Mouse (Mus musculus): Measurements from ENCODE around the gene Abcc8. TPM values are rescaled to one million over a fixed set of nuclear protein-coding genes. Genes with fewer than 3 reads are reported as not detected.

Abcc8 gene
- total RNA-seq, 1 experiment = 0.62 TPM

- in situ Hi-C loops (cut with MboI; ENCODE audit: low sequenced_read_pairs in 2 of 2, unreplicated experiment in 2 of 2) = no loop called here
- TF ChIP-seq MAFK (IDR thresholded peaks at IDR 0.05; ENCODE audit: insufficient read depth, low read depth, low read length) (no peak), CHD2 (IDR thresholded peaks at IDR 0.05; ENCODE audit: low read depth, low read length) (no peak), HCFC1 (IDR thresholded peaks at IDR 0.05; ENCODE audit: borderline replicate concordance, insufficient read depth, low read length) (no peak), ZC3H11A (IDR thresholded peaks at IDR 0.05; ENCODE audit: borderline replicate concordance, low read depth, low read length) (no peak), ZNF384 (IDR thresholded peaks at IDR 0.05; ENCODE audit: low read depth, low read length) (no peak)
- Histone ChIP-seq H3K9ac (ENCODE audit: insufficient read depth, low read depth, low read length, poor library complexity, severe bottlenecking) (no peak overlapping the region), H3K27ac (ENCODE audit: insufficient read depth, low read depth, low read length, poor library complexity, severe bottlenecking) (no peak overlapping the region), H3K4me1 (ENCODE audit: control insufficient read depth in 2 of 2, insufficient read depth in 2 of 2, low read length in 2 of 2, poor library complexity in 1 of 2) (no peaks in the 10 kb centered on the region), H3K4me3 (ENCODE audit: insufficient read depth in 1 of 2, low read depth in 1 of 2, low read length in 2 of 2, poor library complexity in 1 of 2, severe bottlenecking in 1 of 2) (no peak overlapping the region), H3K9me3 (ENCODE audit: control insufficient read depth, insufficient read depth, low read depth, low read length) (no peaks in the 10 kb centered on the region), H3K36me3 (ENCODE audit: control insufficient read depth, insufficient read depth, low read length, poor library complexity, severe bottlenecking) (no peaks in the 10 kb centered on the region)
- no peak for DNase-seq (ENCODE audit: low read depth, low spot score)
Measured at GRCm38 (mm10) chr7:46132229-46132628, 47.6 kb downstream of the Abcc8 start.

- DNase-seq (ENCODE audit: low read depth, low spot score) = no peak
- TF ChIP-seq ZC3H11A (IDR thresholded peaks at IDR 0.05; ENCODE audit: borderline replicate concordance, low read depth, low read length) = no peak
- TF ChIP-seq HCFC1 (IDR thresholded peaks at IDR 0.05; ENCODE audit: borderline replicate concordance, insufficient read depth, low read length) = no peak
- TF ChIP-seq MAFK (IDR thresholded peaks at IDR 0.05; ENCODE audit: insufficient read depth, low read depth, low read length) = no peak
- TF ChIP-seq CHD2 (IDR thresholded peaks at IDR 0.05; ENCODE audit: low read depth, low read length) = no peak
- no peak for TF ChIP-seq ZNF384 (IDR thresholded peaks at IDR 0.05; ENCODE audit: low read depth, low read length)
- H3K9ac ChIP-seq (ENCODE audit: insufficient read depth, low read depth, low read length, poor library complexity, severe bottlenecking) = no peak overlapping the region
Measured at GRCm38 (mm10) chr7:46131806-46132205, 48.0 kb downstream of the Abcc8 start.

GRCm38 (mm10) chr7:46131266-46131665, 48.6 kb downstream of the Abcc8 start:
- Histone ChIP-seq H3K9me3 (ENCODE audit: control insufficient read depth, insufficient read depth, low read depth, low read length) (no peaks in the 10 kb centered on the region), H3K36me3 (ENCODE audit: control insufficient read depth, insufficient read depth, low read length, poor library complexity, severe bottlenecking) (no peaks in the 10 kb centered on the region), H3K4me3 (ENCODE audit: insufficient read depth in 1 of 2, low read depth in 1 of 2, low read length in 2 of 2, poor library complexity in 1 of 2, severe bottlenecking in 1 of 2) (no peak overlapping the region), H3K4me1 (ENCODE audit: control insufficient read depth in 2 of 2, insufficient read depth in 2 of 2, low read length in 2 of 2, poor library complexity in 1 of 2) (no peaks in the 10 kb centered on the region), H3K9ac (ENCODE audit: insufficient read depth, low read depth, low read length, poor library complexity, severe bottlenecking) (no peak overlapping the region), H3K27ac (ENCODE audit: insufficient read depth, low read depth, low read length, poor library complexity, severe bottlenecking) (no peak overlapping the region)
- no peak for DNase-seq (ENCODE audit: low read depth, low spot score)
- TF ChIP-seq ZNF384 (IDR thresholded peaks at IDR 0.05; ENCODE audit: low read depth, low read length) = no peak
- TF ChIP-seq ZC3H11A (IDR thresholded peaks at IDR 0.05; ENCODE audit: borderline replicate concordance, low read depth, low read length) = no peak
- no peak for TF ChIP-seq HCFC1 (IDR thresholded peaks at IDR 0.05; ENCODE audit: borderline replicate concordance, insufficient read depth, low read length)
- TF ChIP-seq MAFK (IDR thresholded peaks at IDR 0.05; ENCODE audit: insufficient read depth, low read depth, low read length) = no peak
- TF ChIP-seq CHD2 (IDR thresholded peaks at IDR 0.05; ENCODE audit: low read depth, low read length) = no peak
- in situ Hi-C loops (cut with MboI; ENCODE audit: low sequenced_read_pairs in 2 of 2, unreplicated experiment in 2 of 2) = no loop called here

More at GRCm38 (mm10) chr7:46131806-46132205, 48.0 kb downstream of the Abcc8 start:
- Histone ChIP-seq H3K9me3 (ENCODE audit: control insufficient read depth, insufficient read depth, low read depth, low read length) (no peaks in the 10 kb centered on the region), H3K4me3 (ENCODE audit: insufficient read depth in 1 of 2, low read depth in 1 of 2, low read length in 2 of 2, poor library complexity in 1 of 2, severe bottlenecking in 1 of 2) (no peak overlapping the region), H3K4me1 (ENCODE audit: control insufficient read depth in 2 of 2, insufficient read depth in 2 of 2, low read length in 2 of 2, poor library complexity in 1 of 2) (no peaks in the 10 kb centered on the region), H3K36me3 (ENCODE audit: control insufficient read depth, insufficient read depth, low read length, poor library complexity, severe bottlenecking) (no peaks in the 10 kb centered on the region), H3K27ac (ENCODE audit: insufficient read depth, low read depth, low read length, poor library complexity, severe bottlenecking) (no peak overlapping the region)
- in situ Hi-C loops (cut with MboI; ENCODE audit: low sequenced_read_pairs in 2 of 2, unreplicated experiment in 2 of 2) = no loop called here

GRCm38 (mm10) chr7:46130723-46131122, 49.1 kb downstream of the Abcc8 start:
- TF ChIP-seq ZC3H11A (IDR thresholded peaks at IDR 0.05; ENCODE audit: borderline replicate concordance, low read depth, low read length) (no peak), MAFK (IDR thresholded peaks at IDR 0.05; ENCODE audit: insufficient read depth, low read depth, low read length) (no peak), ZNF384 (IDR thresholded peaks at IDR 0.05; ENCODE audit: low read depth, low read length) (no peak), HCFC1 (IDR thresholded peaks at IDR 0.05; ENCODE audit: borderline replicate concordance, insufficient read depth, low read length) (no peak), CHD2 (IDR thresholded peaks at IDR 0.05; ENCODE audit: low read depth, low read length) (no peak)

More at GRCm38 (mm10) chr7:46130723-46131122, 49.1 kb downstream of the Abcc8 start:
- Histone ChIP-seq H3K27ac (ENCODE audit: insufficient read depth, low read depth, low read length, poor library complexity, severe bottlenecking) (no peak overlapping the region), H3K9me3 (ENCODE audit: control insufficient read depth, insufficient read depth, low read depth, low read length) (no peaks in the 10 kb centered on the region), H3K36me3 (ENCODE audit: control insufficient read depth, insufficient read depth, low read length, poor library complexity, severe bottlenecking) (no peaks in the 10 kb centered on the region), H3K9ac (ENCODE audit: insufficient read depth, low read depth, low read length, poor library complexity, severe bottlenecking) (no peak overlapping the region), H3K4me1 (ENCODE audit: control insufficient read depth in 2 of 2, insufficient read depth in 2 of 2, low read length in 2 of 2, poor library complexity in 1 of 2) (no peaks in the 10 kb centered on the region), H3K4me3 (ENCODE audit: insufficient read depth in 1 of 2, low read depth in 1 of 2, low read length in 2 of 2, poor library complexity in 1 of 2, severe bottlenecking in 1 of 2) (no peak overlapping the region)
- DNase-seq (ENCODE audit: low read depth, low spot score) = no peak
- in situ Hi-C loops (cut with MboI; ENCODE audit: low sequenced_read_pairs in 2 of 2, unreplicated experiment in 2 of 2) = no loop called here
